ENCODE assay signal across 17 mouse cellular contexts in genomic region chr7:92479143-92479542, GRCm38 (mm10).
A peak's percentile ranks its signal among the peaks of the same experiment; 100 is the strongest.
DNase-seq lines count a peak whose midpoint lies in the region; ATAC-seq and TF ChIP-seq lines count a peak whose summit lies in the region.
"Had no signal": no experiment of that assay in that cellular context is flagged by ENCODE, and none has a peak within 500 bp of the region (broad histone marks: within the 10 kb centered on the region; RNA-seq: fewer than 3 reads in every experiment).

No protein-coding gene starts in this region.

- peaks cover 3% of the 10 kb centered on the region for H3K4me1 ChIP-seq in embryonic fibroblast, embryonic 13.5 days (ENCODE audit: control insufficient read depth, insufficient read depth, low read length)
- H3K4me1 ChIP-seq: embryonic facial prominence, embryonic 10.5 days; embryonic facial prominence, embryonic 12.5 days; forebrain, embryonic 10.5 days; forebrain, embryonic 12.5 days had no signal

- peak overlapping the region; percentile 47; the same call in 1 of the 2 replicates for H3K27ac ChIP-seq in embryonic fibroblast, embryonic 13.5 days (ENCODE audit: insufficient read depth, low read length)
- H3K27ac ChIP-seq: embryonic facial prominence, embryonic 10.5 days; embryonic facial prominence, embryonic 12.5 days; forebrain, embryonic 10.5 days; forebrain, embryonic 12.5 days had no signal

- in situ Hi-C loops in Patski (cut with MboI; ENCODE audit: low pct_unique_long_range_greater_than_20kb), result no loop called here

- DNase-seq in 3T3-L1 (ENCODE audit: low read depth, low spot score) (peak; percentile 77), Patski (ENCODE audit: low read depth, low spot score) (no peak)
- no peak for DNase-seq in kidney, postnatal 4 days
- DNase-seq in right cerebral cortex, postnatal 4 days, result no peak
- DNase-seq in urinary bladder, postnatal 4 days (ENCODE audit: low spot score in 2 of 2), result no peak
- DNase-seq: adrenal gland, adult 2 months; adrenal gland, postnatal 10 days; adrenal gland, postnatal 25 days; cerebellum, adult 11-12 months had no signal

- no peak for TF ChIP-seq CTCF in Patski (IDR thresholded peaks at IDR 0.05)
- TF ChIP-seq CTCF in embryonic fibroblast, embryonic 13.5 days (IDR thresholded peaks at IDR 0.05; ENCODE audit: borderline replicate concordance, insufficient read depth, low read length), result no peak

- peak; percentile 90 for ATAC-seq in Patski
- ATAC-seq: forebrain, embryonic 14.5 days; forebrain, embryonic 16.5 days had no signal

- H3K27me3 ChIP-seq in Patski, result no peaks in the 10 kb centered on the region
- H3K27me3 ChIP-seq: embryonic facial prominence, embryonic 12.5 days; forebrain, embryonic 12.5 days had no signal

- POLR2A ChIA-PET in Patski (lab: Charles Lee), result interaction anchor here (1.0 kb wide), 1 partner anchor 10 kb away, joined by 3 read pairs; no protein-coding TSS in a partner anchor

- CTCF ChIA-PET in Patski (lab: Charles Lee), result no interaction called here

- H3K4me3 ChIP-seq in embryonic fibroblast, embryonic 13.5 days (ENCODE audit: insufficient read depth, low read length), result no peak overlapping the region
- H3K4me3 ChIP-seq: embryonic facial prominence, embryonic 10.5 days; embryonic facial prominence, embryonic 12.5 days; erythroblast, embryonic 14.5 days; forebrain, embryonic 10.5 days; forebrain, embryonic 12.5 days had no signal

- no peak for TF ChIP-seq POLR2A in embryonic fibroblast, embryonic 13.5 days (IDR thresholded peaks at IDR 0.05; ENCODE audit: low read depth, low read length)
